Mouse (Mus musculus) bone marrow macrophage, adult 2 months (primary cell): ENCODE measurements around the gene Fam193a. TPM values are rescaled to one million over a fixed set of nuclear protein-coding genes. Genes with fewer than 3 reads are reported as not detected.
A peak's percentile ranks its signal among the peaks of the same experiment; 100 is the strongest.

Experiments
- H3K27ac ChIP-seq: 2 replicates; pipeline ENCODE4 v1.5.1; 2012; ENCODE audit warnings: low read depth, low read length; ENCODE audit not compliant: insufficient read depth
- H3K4me1 ChIP-seq: 2 replicates; pipeline ENCODE4 v1.6.1; 2012; ENCODE audit warnings: low read length; ENCODE audit not compliant: control insufficient read depth, insufficient read depth
- H3K4me3 ChIP-seq: 2 replicates; pipeline ENCODE4 v1.5.1; 2012; ENCODE audit warnings: mild to moderate bottlenecking, low read length, moderate library complexity; ENCODE audit not compliant: insufficient read depth
- CTCF ChIP-seq: IDR thresholded peaks from 2 replicates; pipeline ENCODE4 v1.5.1; 2012; ENCODE audit warnings: low read depth, mild to moderate bottlenecking, low read length, moderate library complexity
- POLR2A ChIP-seq: IDR thresholded peaks from 2 replicates; pipeline ENCODE4 v1.6.1; 2012; ENCODE audit warnings: mild to moderate bottlenecking, low read depth, low read length, borderline replicate concordance
- polyA plus RNA-seq: library from polyadenylated mRNA; stranded (reverse); fragments of >200 nt; gene quantifications from 2 replicates; pipeline ENCODE4 v1.2.4, GENCODE M21; 2012; ENCODE audit not compliant: missing spikeins, insufficient read depth, insufficient read length

Gene Fam193a
- polyA plus RNA-seq, 1 experiment: 21.9 TPM

DNA sequence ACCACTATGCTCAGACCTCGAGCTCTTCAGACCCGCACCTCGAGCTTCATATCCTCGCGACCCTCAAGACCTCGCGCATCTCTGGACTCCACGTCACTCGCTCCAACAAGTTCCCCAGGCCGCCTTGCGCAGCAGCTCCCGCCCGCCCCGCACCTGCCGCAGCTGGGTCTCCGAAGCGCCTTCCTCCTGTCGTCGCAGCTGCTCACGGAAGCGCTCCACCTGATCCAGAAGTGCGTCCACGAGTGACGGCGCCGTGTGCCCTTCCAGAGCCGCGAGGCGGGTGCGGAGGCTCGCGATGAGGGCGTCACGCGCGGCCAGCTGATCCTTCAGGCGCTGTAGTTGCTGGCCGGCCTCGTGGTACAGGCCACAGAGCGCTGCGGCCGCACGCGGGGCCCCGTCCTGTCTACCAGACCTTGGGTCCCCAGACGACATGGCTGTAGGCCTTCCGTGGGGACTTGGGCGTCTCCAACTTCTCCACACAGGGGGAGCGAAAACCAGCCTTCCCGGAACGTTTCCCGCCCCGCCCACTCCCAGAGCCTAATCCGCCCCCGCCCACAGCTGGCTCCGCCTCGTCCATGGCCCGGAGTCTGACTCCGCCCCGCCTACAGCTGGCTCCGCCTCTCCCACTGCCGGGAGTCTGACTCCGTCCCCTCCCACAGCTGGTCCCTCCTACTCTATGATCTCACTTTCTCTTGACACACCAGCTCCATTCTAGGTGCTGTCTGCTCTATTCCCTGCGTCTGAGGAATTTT, 143.9 kb downstream of the Fam193a start, which contains the start of gene Tnip2:
Tnip2 (minus strand) TSS at position 526 of the 752 bp plus-strand sequence.
- H3K4me3 ChIP-seq: peak within 1 kb of the TSS; percentile 98
- peak within 1 kb of the TSS; percentile 69 for H3K27ac ChIP-seq
- TF ChIP-seq CTCF (no peak), POLR2A (peak; percentile 87; the same call in 1 of the 2 replicates)
- peaks cover 23% of the 10 kb centered on the region for H3K4me1 ChIP-seq

GRCm38 (mm10) chr5:34514218-34514566, 144.5 kb downstream of the Fam193a start:
- peak overlapping the region; percentile 55 for H3K27ac ChIP-seq
- H3K4me1 ChIP-seq: peaks cover 25% of the 10 kb centered on the region
- TF ChIP-seq POLR2A (no peak), CTCF (no peak)
- H3K4me3 ChIP-seq: peak overlapping the region; percentile 65

DNA sequence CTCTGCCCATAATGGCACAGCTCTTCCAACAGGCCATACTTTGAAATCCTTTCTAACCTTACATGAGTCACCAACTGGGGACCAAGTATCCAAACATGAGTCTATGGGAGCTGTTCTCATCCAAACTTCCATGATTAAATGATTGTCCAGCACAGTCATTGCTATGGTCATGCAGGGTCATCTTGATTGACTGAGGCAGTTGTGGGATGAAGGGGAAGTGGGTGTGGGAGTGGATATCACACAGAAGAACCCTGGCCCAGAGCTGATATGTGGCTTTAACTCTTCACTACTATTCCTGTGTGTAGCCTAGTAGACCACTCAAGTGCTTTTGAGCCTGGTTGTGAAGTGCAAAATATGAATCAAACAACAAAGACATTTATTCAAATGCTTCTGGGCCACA, 145.4 kb downstream of the Fam193a start:
- Histone ChIP-seq H3K27ac (no peak overlapping the region), H3K4me1 (peaks cover 31% of the 10 kb centered on the region), H3K4me3 (no peak overlapping the region)
- no peak for TF ChIP-seq CTCF
- TF ChIP-seq POLR2A: no peak

- Histone ChIP-seq H3K27ac (no peak overlapping the region), H3K4me1 (peaks cover 41% of the 10 kb centered on the region), H3K4me3 (no peak overlapping the region)
- TF ChIP-seq CTCF (peak; percentile 94), POLR2A (no peak)
These were observed 148.2 kb downstream of the Fam193a start for GRCm38 (mm10) chr5:34517913-34518312.

DNA sequence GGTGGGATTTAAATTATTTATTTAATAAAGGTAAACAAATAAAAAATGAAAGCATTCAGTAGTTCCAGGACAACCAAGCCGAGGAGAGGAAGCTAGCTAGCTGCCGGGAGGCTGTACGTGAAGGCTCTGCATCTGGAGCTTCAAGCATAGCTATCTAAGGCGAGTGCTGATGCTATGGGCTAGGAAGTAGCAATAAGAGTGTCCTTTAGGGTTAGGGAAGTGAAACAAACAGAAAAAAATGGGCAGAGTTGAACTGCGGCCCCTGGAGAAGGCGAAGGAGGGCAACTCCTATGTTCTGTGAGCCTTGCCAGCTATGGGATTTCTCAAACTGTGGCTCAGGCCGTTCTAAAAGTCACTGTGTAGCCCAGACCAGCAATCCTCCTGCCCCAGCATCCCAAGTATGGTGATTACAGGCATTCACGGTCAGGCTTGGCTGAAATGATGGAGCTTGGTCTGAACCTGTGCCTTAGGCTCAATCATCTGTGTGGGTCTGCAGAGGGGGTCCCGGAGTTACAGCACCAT, 149.7 kb downstream of the Fam193a start:
- H3K4me1 ChIP-seq: peaks cover 39% of the 10 kb centered on the region
- peak overlapping the region; percentile 27; the same call in 1 of the 2 replicates for H3K4me3 ChIP-seq
- no peak for TF ChIP-seq POLR2A
- no peak for TF ChIP-seq CTCF
- H3K27ac ChIP-seq: peak overlapping the region; percentile 95

DNA sequence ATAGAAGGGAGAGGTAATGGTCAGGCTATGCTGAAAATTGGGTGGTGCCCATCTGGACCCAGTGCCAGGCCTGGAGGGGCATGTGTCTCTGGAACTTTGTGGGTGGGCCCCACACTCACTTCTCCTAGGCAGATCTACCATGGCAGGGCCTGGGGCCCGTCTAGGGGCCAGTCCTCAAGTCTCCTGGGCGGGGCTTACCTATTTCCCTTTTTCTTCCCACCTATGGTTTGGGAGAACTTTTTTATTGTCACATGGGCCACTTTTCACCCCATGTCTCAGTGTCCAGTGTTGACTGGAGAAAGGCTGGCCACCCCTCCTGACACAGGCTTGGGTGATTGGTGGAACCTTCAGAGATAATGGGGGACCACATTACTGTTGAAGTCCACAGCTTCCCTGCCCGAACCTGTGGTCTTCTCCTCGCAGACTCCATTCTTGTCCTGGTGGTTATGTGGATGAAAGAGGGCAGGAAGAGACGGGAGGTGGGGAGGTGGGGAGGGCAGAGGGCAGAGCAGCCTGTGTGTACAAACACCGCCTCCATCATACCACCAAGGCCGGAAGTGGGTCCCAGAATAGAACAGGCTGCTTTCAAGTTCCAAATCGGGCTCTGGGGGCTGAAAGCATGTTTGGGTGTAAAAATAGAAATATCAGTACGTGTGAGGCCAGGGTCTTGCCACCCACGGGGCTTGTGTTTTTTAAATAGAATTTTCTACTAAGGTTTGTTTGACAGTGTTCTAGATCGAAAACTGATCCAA, 150.9 kb downstream of the Fam193a start:
- H3K4me3 ChIP-seq: no peak overlapping the region

GRCm38 (mm10) chr5:34521337-34521736, 151.6 kb downstream of the Fam193a start:
- TF ChIP-seq POLR2A (no peak), CTCF (no peak)
- H3K4me3 ChIP-seq: no peak overlapping the region
- H3K27ac ChIP-seq: peak overlapping the region; percentile 69
- peaks cover 31% of the 10 kb centered on the region for H3K4me1 ChIP-seq

More for the DNA sequence above, 150.9 kb downstream of the Fam193a start:
- no peak for TF ChIP-seq POLR2A
- TF ChIP-seq CTCF: no peak
- Histone ChIP-seq H3K4me1 (peaks cover 31% of the 10 kb centered on the region), H3K27ac (peak overlapping the region; percentile 91)

DNA sequence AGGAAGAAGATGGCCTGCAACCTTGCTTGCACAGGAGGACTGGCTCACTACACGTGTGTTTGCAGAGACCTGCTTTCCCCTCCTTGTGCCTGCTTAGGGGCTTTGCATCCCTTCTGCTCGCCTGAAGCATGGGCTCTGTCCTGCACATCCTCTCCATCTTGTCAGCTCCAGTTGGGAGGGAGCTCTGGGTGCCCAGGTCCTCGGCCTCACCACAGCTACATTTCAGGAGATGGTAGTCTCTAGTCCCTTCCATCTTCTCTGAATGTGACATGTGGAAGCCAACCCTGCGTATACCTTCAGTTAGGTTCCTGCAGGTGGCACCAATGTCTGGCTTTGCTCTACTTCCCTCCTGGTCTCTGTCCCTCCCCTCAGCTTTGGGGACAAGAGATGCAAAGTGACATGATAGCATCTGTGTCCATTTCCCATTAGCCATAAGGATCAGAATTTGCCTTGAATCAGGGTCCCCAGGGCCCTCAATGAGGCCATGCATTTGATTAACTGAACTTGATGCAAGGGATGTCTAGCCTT, 154.3 kb downstream of the Fam193a start:
- H3K4me1 ChIP-seq: peaks cover 49% of the 10 kb centered on the region
- no peak for TF ChIP-seq CTCF
- no peak for TF ChIP-seq POLR2A
- no peak overlapping the region for H3K4me3 ChIP-seq
- H3K27ac ChIP-seq: no peak overlapping the region

DNA sequence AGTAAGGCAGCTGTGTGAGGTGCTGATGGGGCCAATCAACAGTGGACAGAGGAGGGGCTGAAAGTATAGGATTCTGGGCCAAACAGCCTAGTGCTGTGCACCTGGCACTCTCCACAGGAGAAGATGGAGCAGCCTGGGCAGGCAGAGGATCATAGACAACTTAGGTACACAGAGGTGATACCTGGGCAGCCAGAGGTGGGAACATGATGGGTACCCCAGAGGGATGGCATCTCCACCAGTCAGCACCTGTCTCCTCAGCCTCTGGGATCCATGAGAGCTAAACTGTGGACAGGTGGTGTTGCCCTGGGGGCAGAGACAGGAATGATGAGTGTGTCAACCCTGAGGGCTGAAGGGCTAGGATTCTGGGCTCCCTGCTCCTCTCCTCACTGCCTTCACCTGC, 154.8 kb downstream of the Fam193a start:
- Histone ChIP-seq H3K4me3 (no peak overlapping the region), H3K27ac (no peak overlapping the region), H3K4me1 (peaks cover 51% of the 10 kb centered on the region)
- TF ChIP-seq POLR2A (no peak), CTCF (no peak)
